Mouse (Mus musculus) urinary bladder, postnatal 25 days (tissue): ENCODE measurements around the gene Cd276.

Experiments used
- DNase-seq: peaks from one replicate; pipeline ENCODE4 v3.0.0; 2022; ENCODE audit warnings: low spot score

Cd276 gene

DNA sequence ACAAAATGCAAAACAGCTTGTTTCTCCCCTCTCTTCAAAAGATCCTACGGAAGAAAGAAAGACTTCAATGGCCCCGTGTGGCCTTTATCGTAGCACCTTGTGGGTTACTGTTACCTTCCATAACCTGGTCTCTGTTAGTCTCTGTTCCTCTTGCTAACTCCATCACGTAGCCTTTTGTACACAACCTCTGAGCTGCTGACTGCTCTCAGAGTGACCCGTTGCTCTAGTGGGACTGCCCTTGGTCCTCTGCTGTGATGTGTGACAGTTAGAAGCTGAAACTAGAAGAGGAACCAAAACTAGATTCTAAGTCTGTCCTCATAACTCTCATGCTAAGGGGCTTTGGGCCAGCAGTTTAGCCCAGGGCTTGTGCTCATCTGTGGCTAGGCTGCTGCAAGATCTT is 44.8 kb downstream of the Cd276 start:
- DNase-seq: no peak

DNA sequence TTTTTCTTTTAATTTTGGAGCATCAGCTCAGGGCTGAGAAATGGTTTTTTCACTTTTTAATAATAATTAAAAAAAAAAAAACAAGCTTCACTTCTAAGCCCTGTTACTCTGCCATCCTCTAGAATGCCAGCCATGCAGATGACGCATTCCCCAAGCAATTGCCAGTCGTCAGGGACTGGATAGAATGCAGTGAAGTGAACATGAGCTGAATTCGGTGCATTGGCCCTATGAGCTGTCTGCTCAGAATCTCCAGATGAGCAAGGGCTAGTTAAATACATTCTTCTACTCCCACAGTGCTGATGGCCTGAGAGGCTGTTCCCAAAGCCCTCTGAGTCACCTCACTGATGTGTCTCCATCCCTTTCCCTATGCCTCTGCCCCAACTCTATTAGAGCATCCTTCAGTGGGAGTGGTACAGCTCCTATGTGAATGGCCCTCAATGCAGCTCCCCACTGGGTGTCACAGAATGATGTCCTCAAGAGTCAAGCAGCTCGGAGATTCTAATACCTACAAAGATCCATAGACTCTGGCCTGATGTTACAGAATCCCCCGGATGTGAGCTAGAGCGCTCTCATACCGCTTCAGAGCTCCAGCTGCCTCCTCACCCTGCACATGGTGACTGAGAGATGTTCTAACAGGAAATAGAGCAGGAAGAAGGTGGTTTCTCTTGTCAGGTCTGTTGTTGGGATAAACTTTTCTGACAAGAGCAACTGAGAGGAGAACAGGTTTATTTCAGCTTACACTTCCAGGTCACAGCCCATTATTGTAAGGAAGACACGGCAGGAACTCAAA is 47.8 kb downstream of the Cd276 start:
- no peak for DNase-seq

DNA sequence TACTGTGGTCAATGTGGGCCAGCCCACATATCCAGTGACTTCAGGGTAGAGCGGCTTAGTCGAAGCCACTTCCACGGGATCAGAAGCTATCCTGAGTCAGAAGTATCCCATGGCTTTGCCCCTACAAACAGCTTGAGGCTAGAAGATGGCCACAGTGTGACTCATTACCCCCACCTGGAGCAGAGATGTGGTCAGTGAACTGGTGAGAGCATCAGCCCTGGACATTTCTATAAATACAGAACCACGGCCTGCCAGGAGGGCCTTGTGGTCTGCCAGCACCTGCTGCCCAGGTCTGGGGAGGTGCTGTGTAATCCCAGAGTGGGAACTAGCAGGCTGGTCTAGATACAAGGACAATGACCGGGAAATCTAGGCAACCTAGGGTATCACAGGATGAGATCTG is 54.3 kb downstream of the Cd276 start:
- DNase-seq: no peak

DNA sequence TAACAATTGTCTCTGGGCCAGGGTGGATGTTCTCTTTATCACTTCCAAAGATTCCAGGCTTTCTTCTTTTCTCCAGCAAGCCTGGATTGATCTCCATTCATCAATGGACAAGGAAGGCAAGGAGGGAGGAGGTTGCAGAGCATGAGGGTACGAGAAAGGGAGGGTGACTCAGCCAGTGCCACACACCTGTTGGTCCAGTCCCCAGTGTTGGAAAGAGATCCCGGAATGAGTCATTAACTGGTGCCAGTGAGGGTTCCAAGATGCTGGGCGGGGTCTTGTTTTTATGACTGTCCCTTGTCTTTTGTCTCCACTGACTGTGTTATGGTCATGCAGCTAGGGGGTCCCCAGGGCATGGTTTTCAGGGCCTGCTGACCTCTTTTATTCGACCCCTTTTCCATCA is 57.3 kb downstream of the Cd276 start:
- DNase-seq: no peak

DNA sequence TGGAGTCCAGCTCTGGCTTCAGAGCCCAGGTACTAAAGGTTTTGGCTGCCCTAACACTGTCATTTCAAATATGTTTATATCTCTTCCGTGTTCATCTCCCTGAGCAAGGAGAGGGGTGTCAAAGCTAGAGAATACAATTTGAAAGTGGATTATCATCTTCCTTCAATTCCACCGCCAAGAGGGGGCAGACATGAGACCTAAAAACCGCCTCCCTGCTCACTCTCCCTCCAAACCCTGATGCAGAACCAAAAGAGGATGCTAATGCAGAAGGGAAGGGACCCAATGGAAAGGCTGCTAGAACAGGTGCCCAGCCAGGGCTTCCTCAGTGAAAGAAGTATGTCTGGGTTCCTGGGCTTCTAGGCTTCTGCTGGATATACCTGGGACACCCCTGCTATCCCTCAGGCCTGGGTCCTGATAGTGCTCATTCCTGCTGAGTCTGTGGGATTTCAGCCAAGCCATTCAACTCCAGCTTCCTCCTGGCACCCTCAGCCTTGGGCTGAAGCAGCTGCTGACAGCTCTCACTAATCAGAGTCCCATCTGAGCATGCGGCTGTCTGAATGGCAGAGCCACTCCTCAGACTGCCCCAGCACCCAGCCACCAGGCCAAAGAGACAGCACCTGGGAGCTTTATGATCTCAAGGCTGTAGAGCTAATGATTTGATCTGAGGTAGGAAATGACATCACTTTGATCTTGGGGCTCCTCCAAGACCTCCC is 58.6 kb downstream of the Cd276 start:
- DNase-seq: no peak

DNA sequence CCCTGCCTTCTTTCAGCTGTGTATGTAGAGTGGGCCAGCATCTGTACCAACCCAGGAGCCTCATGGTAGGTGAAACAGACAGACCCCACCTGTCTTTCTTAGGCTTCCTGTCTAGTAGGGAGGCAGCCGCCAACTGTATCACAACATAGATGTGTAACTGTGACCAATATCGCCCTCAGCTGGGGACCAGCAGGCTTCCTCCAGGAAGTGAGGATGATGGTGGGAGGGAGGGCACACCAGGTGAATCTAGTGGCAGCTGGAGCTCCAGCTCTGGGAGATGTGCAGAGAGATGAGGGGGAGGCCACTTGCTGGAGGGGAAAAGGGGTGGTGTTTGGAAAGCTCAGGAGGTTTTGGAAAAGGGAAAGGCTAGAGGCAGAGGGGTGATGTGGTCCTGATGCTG is 60.2 kb downstream of the Cd276 start:
- DNase-seq: no peak

DNA sequence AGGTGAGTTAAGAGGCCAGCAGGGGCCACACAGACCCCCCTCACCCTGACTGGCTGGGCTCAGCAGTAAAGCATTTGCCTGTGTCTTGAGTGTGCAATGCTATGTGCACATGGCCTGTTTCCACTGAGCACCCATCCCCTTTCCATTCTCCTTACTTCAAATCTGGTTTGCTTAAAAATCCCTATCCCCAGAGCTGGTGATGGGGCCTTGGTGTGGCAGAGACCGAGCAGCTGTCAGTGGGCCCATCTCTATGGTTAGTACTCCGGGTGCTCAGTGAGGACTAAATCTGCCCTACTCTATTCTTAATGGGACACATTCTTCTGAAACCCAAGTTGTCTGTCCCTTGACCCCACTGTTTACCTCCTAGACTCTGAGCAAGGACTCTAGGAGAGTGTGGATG is 64.8 kb downstream of the Cd276 start:
- no peak for DNase-seq

DNA sequence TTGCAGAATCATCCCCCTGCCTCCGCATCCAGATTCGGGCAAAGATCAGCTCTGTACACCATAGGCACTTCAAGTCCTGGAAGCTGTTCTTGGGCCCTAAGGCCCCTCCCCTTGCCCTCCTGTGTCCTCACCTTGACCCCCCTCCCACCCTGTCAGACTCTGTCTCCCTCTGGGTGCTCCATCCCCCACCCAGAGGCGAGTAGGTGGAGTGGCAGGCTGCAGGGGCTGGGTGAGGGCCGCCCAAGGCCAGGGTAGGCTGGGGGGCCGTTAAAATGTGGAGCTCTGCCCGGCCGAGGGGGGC is 65.4 kb downstream of the Cd276 start:
- no peak for DNase-seq

DNA sequence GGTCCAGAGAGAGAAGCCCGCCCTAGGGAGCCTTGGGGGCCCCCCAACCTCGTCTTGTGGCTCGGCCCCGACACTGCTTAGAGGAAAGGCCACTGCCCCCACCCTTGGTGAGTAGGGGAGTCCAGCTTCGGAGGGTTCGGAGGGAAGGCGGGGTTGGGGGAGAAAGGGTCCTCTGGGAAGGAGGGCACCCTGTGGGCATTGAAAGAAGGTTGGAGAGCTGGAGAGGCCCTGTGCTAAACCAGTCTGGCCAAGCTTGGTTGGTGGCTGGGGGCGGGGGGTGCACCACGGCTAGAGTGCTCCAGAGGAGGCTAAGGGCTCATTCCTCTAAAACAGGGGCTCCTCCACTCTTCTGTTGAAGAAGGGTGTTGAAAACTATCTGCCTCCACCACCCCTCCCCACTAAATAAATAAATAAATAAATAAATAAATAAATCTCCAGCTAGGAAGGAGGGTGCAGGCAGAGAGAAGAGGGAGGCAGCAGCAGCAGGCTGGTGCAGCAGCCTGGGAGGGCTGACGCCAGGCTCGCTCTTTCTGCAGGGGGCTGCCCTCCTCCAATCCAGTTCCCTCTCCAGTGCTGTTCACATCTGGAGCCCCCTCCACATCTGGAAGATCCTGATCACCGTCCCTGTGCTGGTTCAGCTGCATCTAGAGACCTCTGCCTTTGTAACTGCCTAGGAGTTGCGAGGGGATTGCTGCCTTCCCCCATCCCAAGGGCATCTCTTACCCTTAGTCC is 65.9 kb downstream of the Cd276 start:
- DNase-seq: no peak

DNA sequence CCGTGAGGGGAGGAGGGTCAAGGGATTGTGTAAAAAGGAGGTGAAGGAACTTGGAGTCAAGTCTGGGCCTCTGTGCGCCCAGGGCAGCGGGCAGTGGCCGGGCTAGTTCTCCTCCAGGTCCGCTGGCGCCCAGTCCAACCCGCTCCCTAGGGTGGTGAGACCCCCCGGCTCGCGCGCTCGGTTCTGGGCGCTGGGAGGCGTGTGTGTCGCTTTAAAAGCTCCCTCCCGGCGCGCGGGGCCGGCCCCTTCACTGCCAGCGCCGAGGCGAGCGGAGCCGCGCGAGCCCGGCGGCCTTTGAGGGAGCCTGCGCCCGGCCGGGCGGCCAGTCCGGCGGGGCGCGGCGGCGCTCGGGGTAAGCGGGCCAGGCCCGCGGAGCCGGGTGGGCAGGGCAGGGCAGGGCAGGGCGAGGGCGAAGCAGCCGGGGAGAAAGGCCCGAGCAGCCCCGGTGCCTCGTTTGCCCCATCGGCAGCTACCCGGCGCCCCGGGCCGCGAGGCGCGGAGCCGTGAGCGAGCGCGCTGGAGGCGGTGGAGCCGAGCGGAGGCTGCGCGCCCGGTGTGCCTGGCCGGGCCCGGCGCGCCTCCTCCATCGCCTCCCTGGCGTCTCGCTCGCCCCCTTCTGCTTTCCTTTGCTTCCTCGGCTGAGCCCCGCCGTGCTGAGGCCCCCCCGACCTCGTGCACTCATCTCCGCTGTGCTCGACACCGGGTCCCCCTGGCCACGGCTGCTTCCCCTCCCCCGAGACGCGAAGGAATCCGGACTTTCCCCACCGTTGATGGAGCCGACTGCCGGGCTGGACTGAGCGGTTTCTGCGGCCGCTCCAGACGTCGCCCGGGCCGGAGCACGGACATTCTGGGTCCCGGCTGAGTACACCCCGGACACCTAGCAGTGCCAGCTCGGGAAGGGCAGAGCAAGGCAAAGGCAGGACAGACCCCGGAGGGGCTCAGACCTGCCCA is 67.1 kb downstream of the Cd276 start, which contains the start of gene Insyn1:
TSS of gene Insyn1 (plus strand) at position 753 of the 951 bp plus-strand sequence.
- DNase-seq: peak; percentile 40

DNA sequence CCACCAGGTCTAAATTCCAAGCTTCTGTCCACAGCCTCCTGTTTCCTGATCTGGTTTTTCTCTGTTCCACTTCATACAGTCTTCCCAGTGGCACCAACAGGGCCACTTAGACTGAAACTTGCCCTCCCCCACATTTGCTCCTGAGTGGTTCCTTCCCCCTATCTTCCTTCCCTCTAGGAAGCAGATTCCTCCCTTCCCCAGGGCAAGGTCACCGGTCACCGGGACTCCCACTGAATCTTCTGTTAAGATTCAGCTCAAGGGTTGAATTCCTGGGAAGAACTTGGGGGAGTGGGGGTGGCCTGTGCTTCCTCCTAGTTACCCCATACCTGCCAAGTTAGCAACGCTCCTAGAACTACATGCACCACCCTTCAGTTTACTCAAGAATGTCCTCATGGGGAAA is 68.2 kb downstream of the Cd276 start:
- DNase-seq: no peak
